Mouse (Mus musculus) erythroblast, embryonic 14.5 days (primary cell): ENCODE results near the gene Pan3.

Experiments
- GATA1 ChIP-seq: IDR thresholded peaks from 2 replicates; pipeline ENCODE4 v1.6.1; 2012; ENCODE audit warnings: low read length, inconsistent platforms, mixed read lengths
- TAL1 ChIP-seq: IDR thresholded peaks from 3 replicates; pipeline ENCODE4 v1.6.1; 2012; ENCODE audit warnings: low read length, inconsistent platforms, mixed read lengths

DNA sequence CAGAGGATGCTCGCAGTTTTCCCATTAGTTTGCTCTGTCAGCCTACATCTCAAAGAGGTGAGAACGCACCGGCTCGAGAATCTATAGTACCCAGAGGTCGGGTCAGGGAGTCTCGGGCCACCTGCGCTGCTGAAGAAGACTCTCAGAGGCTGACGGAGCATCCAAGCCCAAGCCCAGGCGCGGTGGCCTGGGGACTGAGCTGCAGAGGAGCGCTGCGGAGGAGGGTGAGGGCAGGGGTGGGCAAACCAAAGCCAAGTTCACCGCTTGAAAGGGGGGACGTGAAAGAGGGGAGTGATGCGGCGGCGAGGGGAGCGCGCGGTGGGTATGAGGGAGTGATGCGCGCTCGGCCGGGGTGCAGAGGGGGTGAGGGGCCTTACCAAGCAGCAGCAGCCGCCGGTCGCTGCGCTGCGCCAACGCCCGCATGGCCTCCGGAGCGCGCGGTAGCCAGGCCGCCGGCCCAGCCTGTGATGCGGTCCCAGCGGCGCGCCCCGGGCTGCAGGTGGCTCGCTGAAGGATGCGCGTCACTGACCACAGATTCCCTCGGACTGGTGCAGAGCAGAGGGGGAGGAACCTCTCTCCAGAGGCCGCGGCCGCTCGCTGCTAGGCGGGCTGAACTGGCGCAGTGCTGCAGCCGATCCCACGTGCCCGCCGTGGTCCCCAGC lies 30.0 kb upstream of the Pan3 start, which contains the start of gene Flt3:
- TF ChIP-seq GATA1 (no peak), TAL1 (no peak)
